Mouse (Mus musculus) myocyte (in vitro differentiated cells): ENCODE measurements at regions not wholly inside any gene's neighbourhood (a gene's known extent, or its start where the extent isn't known, plus 50 kb on each side); places are given as distances from the start of the nearest gene placed in this dataset.

ENCODE experiments used
- CEBPB ChIP-seq: IDR thresholded peaks from 2 replicates; pipeline ENCODE4 v1.6.1; 2011; ENCODE audit warnings: mild to moderate bottlenecking, moderate library complexity; ENCODE audit not compliant: poor library complexity, insufficient read depth, severe bottlenecking
- E2F4 ChIP-seq: IDR thresholded peaks from one replicate; pipeline ENCODE4 v1.6.1; 2011; ENCODE audit warnings: mild to moderate bottlenecking, control low read depth, moderate library complexity; ENCODE audit not compliant: insufficient read depth
- MAX ChIP-seq: IDR thresholded peaks from one replicate; pipeline ENCODE4 v1.6.1; 2011; ENCODE audit warnings: low read depth, mild to moderate bottlenecking, control low read depth
- MYOD1 ChIP-seq, 3 experiments: IDR thresholded peaks; one replicate each; pipeline ENCODE4 v1.6.1; 2011; ENCODE audit warnings: control low read depth in 2 of 3, low read depth in 2 of 3, mild to moderate bottlenecking in 2 of 3, moderate library complexity in 1 of 3; ENCODE audit not compliant: insufficient read length in 2 of 3, control insufficient read depth in 1 of 3
- MYOG ChIP-seq, 3 experiments: IDR thresholded peaks; one replicate each; pipeline ENCODE4 v1.6.1; 2011; ENCODE audit warnings: control low read depth in 2 of 3, low read depth in 2 of 3, mild to moderate bottlenecking in 2 of 3; ENCODE audit not compliant: insufficient read length in 2 of 3, control insufficient read depth in 1 of 3, insufficient read depth in 1 of 3
- POLR2A ChIP-seq: IDR thresholded peaks from one replicate; pipeline ENCODE4 v1.6.1; 2011; ENCODE audit warnings: low read depth, mild to moderate bottlenecking, control low read depth, moderate library complexity; ENCODE audit not compliant: insufficient read length
- POLR2AphosphoS2 ChIP-seq: IDR thresholded peaks from one replicate; pipeline ENCODE4 v1.6.1; 2011; ENCODE audit warnings: low read depth, control low read depth; ENCODE audit not compliant: insufficient read length
- REST ChIP-seq: IDR thresholded peaks from one replicate; pipeline ENCODE4 v1.6.1; 2011; ENCODE audit warnings: mild to moderate bottlenecking, control low read depth, moderate library complexity; ENCODE audit not compliant: insufficient read depth, insufficient read length
- SRF ChIP-seq: IDR thresholded peaks from one replicate; pipeline ENCODE4 v1.6.1; 2011; ENCODE audit warnings: low read depth; ENCODE audit not compliant: control insufficient read depth, insufficient read length
- TCF12 ChIP-seq: IDR thresholded peaks from one replicate; pipeline ENCODE4 v1.6.1; 2011; ENCODE audit warnings: mild to moderate bottlenecking, control low read depth; ENCODE audit not compliant: poor library complexity, insufficient read depth, severe bottlenecking
- USF1 ChIP-seq: IDR thresholded peaks from one replicate; pipeline ENCODE4 v1.6.1; 2011; ENCODE audit warnings: low read depth, mild to moderate bottlenecking, control low read depth, moderate library complexity

GRCm38 (mm10) chr13:39266024-39266423 lies 305.3 kb upstream of the Slc35b3 start:
- no peak for TF ChIP-seq POLR2A
- TF ChIP-seq USF1, result no peak
- no peak for TF ChIP-seq POLR2AphosphoS2
- TF ChIP-seq E2F4, result no peak
- no peak for TF ChIP-seq REST
- TF ChIP-seq MYOD1 (IDR thresholded peaks at IDR 0.05; ENCODE audit: control insufficient read depth in 1 of 3, insufficient read length in 2 of 3, low read depth in 2 of 3), result no peak
- no peak for TF ChIP-seq MAX
- TF ChIP-seq TCF12, result no peak
- TF ChIP-seq CEBPB, result no peak
- no peak for TF ChIP-seq MYOG (IDR thresholded peaks at IDR 0.05; ENCODE audit: control insufficient read depth in 1 of 3, insufficient read depth in 1 of 3, insufficient read length in 2 of 3, low read depth in 2 of 3)
- TF ChIP-seq SRF, result no peak
